Mouse (Mus musculus): ENCODE data around the gene Gcnt2.
A peak's percentile ranks its signal among the peaks of the same experiment; 100 is the strongest.

GRCm38 (mm10) chr13:41000926-41001639, 141.5 kb downstream of the Gcnt2 start, which contains the start of gene Pak1ip1:
- no peak for TF ChIP-seq CTCF (IDR thresholded peaks at IDR 0.05; ENCODE audit: extremely low read depth, insufficient read depth, low read length)
- TF ChIP-seq POLR2A (IDR thresholded peaks at IDR 0.05; ENCODE audit: extremely low read depth, insufficient read depth, low read length): peak; percentile 56; the same call in 1 of the 2 replicates

Data from cortical plate, adult 2 months (tissue).